In the genomic region with DNA sequence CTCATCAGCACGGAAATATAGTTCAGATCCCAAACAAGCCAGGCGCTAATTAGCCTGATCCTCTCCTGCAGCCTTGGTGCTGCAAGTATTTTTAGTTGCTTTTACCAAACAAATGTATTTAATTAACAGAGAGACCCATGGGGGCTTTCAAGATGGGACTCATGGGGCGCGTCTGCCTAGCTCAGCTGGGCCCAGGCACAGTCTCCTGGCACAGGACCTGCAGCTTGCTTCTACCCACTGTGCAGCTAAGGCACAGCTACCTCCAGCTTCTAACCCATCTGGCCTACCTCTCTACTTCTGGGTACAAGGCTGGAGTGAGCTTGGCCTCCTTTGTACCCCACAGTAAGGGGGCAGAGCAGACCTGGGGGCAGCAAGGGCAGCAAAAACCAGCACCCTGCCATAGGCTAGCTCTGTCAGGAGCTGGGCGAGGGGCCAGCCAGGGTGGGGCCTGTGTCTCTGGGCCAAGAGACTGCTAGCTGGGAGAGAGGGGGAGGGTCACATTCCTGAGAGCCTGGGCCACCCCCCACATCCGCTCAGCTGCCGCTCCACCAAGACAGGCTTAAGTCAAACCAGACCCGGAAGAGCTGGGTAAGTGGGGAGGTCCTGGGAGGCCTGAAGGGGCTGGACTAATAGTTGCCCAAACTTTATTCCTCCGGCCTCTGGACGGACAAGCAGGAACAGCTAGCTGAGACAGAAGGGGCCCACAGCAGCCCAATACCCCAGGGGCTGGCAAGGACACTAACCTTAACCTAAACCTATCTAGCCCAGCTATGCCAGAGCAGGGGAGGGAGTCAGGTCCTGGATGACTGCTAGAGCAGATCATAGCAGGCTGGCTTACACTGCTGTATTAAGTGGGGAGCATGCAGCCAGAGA, we compare ENCODE assay signal across 8 mouse cellular contexts. TPM values are rescaled to one million over a fixed set of nuclear protein-coding genes. Genes with fewer than 3 reads are reported as not detected.
DNase-seq lines count a peak whose midpoint lies in the region; ATAC-seq lines count a peak whose summit lies in the region.

No protein-coding gene starts in this region.

- DNase-seq in 3T3-L1 (ENCODE audit: low read depth, low spot score) = peak; percentile 99
- peak; percentile 96 for DNase-seq in Muller cell, postnatal 12 days (ENCODE audit: inconsistent ontology term)
- peak; percentile 68 for DNase-seq in forebrain, embryonic 11.5 days (ENCODE audit: low spot score)
- DNase-seq in heart, postnatal 10 days = peak; percentile 96
- peak; percentile 98 for DNase-seq in kidney, postnatal 10 days
- DNase-seq in lung, postnatal 4 days = peak; percentile 94 to 97

- H3K36me3 ChIP-seq in forebrain, embryonic 11.5 days (ENCODE audit: control insufficient read depth, insufficient read depth, low read length) = peaks cover under 1% of the 10 kb centered on the region; the same call in 1 of the 2 replicates
- H3K36me3 ChIP-seq in stomach, embryonic 14.5 days (ENCODE audit: control insufficient read depth, insufficient read depth, low read length) = peaks cover 35% of the 10 kb centered on the region

- H3K4me3 ChIP-seq in forebrain, embryonic 11.5 days (ENCODE audit: low read depth, low read length) = no peak overlapping the region
- no peak overlapping the region for H3K4me3 ChIP-seq in stomach, embryonic 14.5 days (ENCODE audit: low read depth, low read length)

- 0 out of 2 replicates have a peak, but pooled peaks cover 10% of the 10 kb centered on the region for H3K4me1 ChIP-seq in forebrain, embryonic 11.5 days (replicated peaks; ENCODE audit: control insufficient read depth, insufficient read depth, low read length)
- H3K4me1 ChIP-seq in stomach, embryonic 14.5 days (ENCODE audit: control insufficient read depth, insufficient read depth, low read length) = peaks cover 19% of the 10 kb centered on the region

- no peak for ATAC-seq in forebrain, embryonic 11.5 days (replicated peaks; ENCODE audit: low FRiP score)
- ATAC-seq in stomach, embryonic 14.5 days (ENCODE audit: insufficient number of reproducible peaks, insufficient read depth, low FRiP score, low read depth) = peak; percentile 87
- no peak for ATAC-seq in megakaryocyte-erythroid progenitor cell, adult 5-6 weeks (replicated peaks; ENCODE audit: low FRiP score, low TSS enrichment, poor library complexity, severe bottlenecking)

- H3K9me3 ChIP-seq in forebrain, embryonic 11.5 days (ENCODE audit: control insufficient read depth, low read length) = no peaks in the 10 kb centered on the region
- H3K9me3 ChIP-seq in stomach, embryonic 14.5 days (ENCODE audit: control insufficient read depth, low read depth, low read length) = no peaks in the 10 kb centered on the region

- 43% methylated on average over 10 of the region's 10 CpGs for WGBS in forebrain, embryonic 11.5 days
- WGBS in stomach, embryonic 14.5 days = 32% methylated on average over 10 of the region's 10 CpGs

- no peak overlapping the region for H3K9ac ChIP-seq in forebrain, embryonic 11.5 days (ENCODE audit: low read length)
- 0 out of 2 replicates have a peak overlapping the region, but pooled peaks have one; percentile 7 for H3K9ac ChIP-seq in stomach, embryonic 14.5 days (replicated peaks; ENCODE audit: low read depth, low read length)

- H3K4me2 ChIP-seq in forebrain, embryonic 11.5 days (ENCODE audit: low read depth, low read length, severe bottlenecking) = no peak overlapping the region
- H3K4me2 ChIP-seq in stomach, embryonic 14.5 days (replicated peaks; ENCODE audit: low read depth, low read length) = peak overlapping the region; percentile 17; the same call in 1 of the 2 replicates

- no peaks in the 10 kb centered on the region for H3K27me3 ChIP-seq in forebrain, embryonic 11.5 days (ENCODE audit: control insufficient read depth, insufficient read depth, low read length)
- H3K27me3 ChIP-seq in stomach, embryonic 14.5 days (ENCODE audit: control insufficient read depth, insufficient read depth, low read length) = no peaks in the 10 kb centered on the region

- intact Hi-C loops in heart, postnatal 10 days (cut with DNase I) = no loop called here

- H3K27ac ChIP-seq in forebrain, embryonic 11.5 days (ENCODE audit: low read depth, low read length) = no peak overlapping the region
- H3K27ac ChIP-seq in stomach, embryonic 14.5 days (ENCODE audit: low read length) = peak overlapping the region; percentile 74; the same call in 1 of the 2 replicates

RNA-seq across cellular contexts. Expression of a gene that starts 17.6 kb away (rescaled TPM):
- polyA plus RNA-seq in forebrain, embryonic 11.5 days (2014; fragmentation: Nextera tagmentation; extraction: Ambion mirVana) = 38.0 and 41.5 TPM in 2 replicates
- 10 to 100 TPM; 39.3 to 48.5 TPM for total RNA-seq in heart, postnatal 10 days (2021)
- polyA plus RNA-seq in stomach, embryonic 14.5 days (2014; fragmentation: Nextera tagmentation; extraction: Ambion mirVana) = 17.3 and 23.5 TPM in 2 replicates
- total RNA-seq in megakaryocyte-erythroid progenitor cell, adult 5-6 weeks (2014; fragmentation: Nextera tagmentation) = 6.2 and 9.0 TPM in 2 replicates
- total RNA-seq in megakaryocyte-erythroid progenitor cell, adult 5-6 weeks (2017) = 1.4 and 4.8 TPM in 2 replicates

Comparison
In these comparisons a context has a peak if more than half of its experiments do, and no peak if none do; other contexts are left out.
1. RNA of a gene that starts 17.6 kb away (total RNA-seq): 39.3 to 48.5 TPM in heart, postnatal 10 days; 1.4 to 9.0 TPM in megakaryocyte-erythroid progenitor cell, adult 5-6 weeks; every median in the first group is over 4 times any median in the second.
2. Peak in every context shown above with its lines, with median percentiles within 50 percentile points of each other: DNase-seq.